In the genomic region with DNA sequence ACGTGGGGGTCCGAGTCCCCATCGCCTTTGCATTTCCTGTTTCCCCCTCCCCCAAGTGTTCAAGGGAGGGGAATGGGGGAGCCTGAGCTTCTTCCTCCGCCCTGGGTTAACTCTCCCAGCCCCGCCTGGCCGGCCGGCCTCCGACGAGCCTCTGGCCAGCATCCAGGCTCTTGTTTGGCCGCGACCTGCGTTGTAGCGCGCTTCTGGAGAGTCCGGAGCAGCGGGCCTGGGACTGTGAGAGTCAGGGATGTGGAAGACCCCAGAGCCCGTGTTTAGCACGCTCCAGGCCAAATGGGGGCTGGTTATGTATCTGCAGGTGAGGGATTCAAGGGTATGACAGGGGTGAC, we compare ENCODE assay signal across 8 mouse cellular contexts. TPM values are rescaled to one million over a fixed set of nuclear protein-coding genes. Genes with fewer than 3 reads are reported as not detected.
DNase-seq lines count a peak whose midpoint lies in the region; ATAC-seq lines count a peak whose summit lies in the region.

No protein-coding gene starts in this region.

- WGBS in heart, embryonic 15.5 days, result under 1% methylated on average over 18 of the region's 18 CpGs

- no peaks in the 10 kb centered on the region for H3K27me3 ChIP-seq in heart, embryonic 15.5 days
- H3K27me3 ChIP-seq in megakaryocyte, embryonic 14.5 days (replicated peaks), result peaks cover 70% of the 10 kb centered on the region

- no peaks in the 10 kb centered on the region for H3K9me3 ChIP-seq in heart, embryonic 15.5 days (replicated peaks)
- peaks cover 11% of the 10 kb centered on the region for H3K9me3 ChIP-seq in megakaryocyte, embryonic 14.5 days

- H3K4me2 ChIP-seq in heart, embryonic 15.5 days, result peak overlapping the region; percentile 99

- intact Hi-C loops in heart, postnatal 25 days (cut with DNase I), result loop anchor here (2.0 kb wide), 3 partner anchors 19 to 37 kb away; no protein-coding TSS in a partner anchor

- H3K9ac ChIP-seq in heart, embryonic 15.5 days, result peak overlapping the region; percentile 66

- peak overlapping the region; percentile 90 for H3K4me3 ChIP-seq in brown adipose tissue, adult 24 weeks (ENCODE audit: insufficient read depth, low read depth, low read length)
- peak overlapping the region; percentile 76 for H3K4me3 ChIP-seq in heart, embryonic 15.5 days
- peak overlapping the region; percentile 94 for H3K4me3 ChIP-seq in megakaryocyte, embryonic 14.5 days (replicated peaks)

- no peaks in the 10 kb centered on the region for H3K36me3 ChIP-seq in heart, embryonic 15.5 days
- H3K36me3 ChIP-seq in megakaryocyte, embryonic 14.5 days (replicated peaks; ENCODE audit: low read length), result no peaks in the 10 kb centered on the region

- H3K27ac ChIP-seq in brown adipose tissue, adult 24 weeks (replicated peaks; ENCODE audit: low read depth, low read length), result 0 out of 2 replicates have a peak overlapping the region, but pooled peaks have one; percentile 6
- H3K27ac ChIP-seq in heart, embryonic 15.5 days, result peak overlapping the region; percentile 65

- peaks cover 2% of the 10 kb centered on the region for H3K4me1 ChIP-seq in brown adipose tissue, adult 24 weeks (ENCODE audit: control insufficient read depth, insufficient read depth, insufficient read length, low read length)
- H3K4me1 ChIP-seq in heart, embryonic 15.5 days (replicated peaks), result peaks cover 31% of the 10 kb centered on the region
- H3K4me1 ChIP-seq in megakaryocyte, embryonic 14.5 days, result peaks cover 22% of the 10 kb centered on the region

- DNase-seq in heart, adult 18-20 months, result peak; percentile 78 to 83
- DNase-seq in heart, postnatal 25 days (ENCODE audit: low spot score), result no peak
- DNase-seq in kidney, postnatal 14 days, result peak; percentile 72
- DNase-seq in thymus, adult 18-20 months, result no peak

- peak; percentile 27; the same call in 1 of the 2 replicates for ATAC-seq in heart, embryonic 15.5 days (replicated peaks; ENCODE audit: insufficient number of reproducible peaks, insufficient read depth, low FRiP score, low read depth)
- no peak for ATAC-seq in inflammation-experienced regulatory T-cells, adult 6 months

RNA-seq across cellular contexts. Expression of gene Adamts7, which starts 0.9 kb away (rescaled TPM):
- total RNA-seq in heart, adult 18-20 months (2021), result 1 to 10 TPM; 7.6 to 8.4 TPM
- total RNA-seq in heart, postnatal 25 days (2021), result 10 to 100 TPM; 17.9 to 20.9 TPM
- polyA plus RNA-seq in brown adipose tissue, adult 24 weeks (2012; ENCODE audit: insufficient read depth, insufficient read length, missing spikeins), result 0.40 and 0.79 TPM in 2 replicates
- 8.9 and 11.3 TPM in 2 replicates for polyA plus RNA-seq in heart, embryonic 15.5 days (2015; fragmentation: Nextera tagmentation; extraction: Ambion mirVana)
- 0.03 TPM in 1 of 2 replicates, not detected in the other for polyA plus RNA-seq in megakaryocyte, embryonic 14.5 days (2012; ENCODE audit: insufficient read depth, low replicate concordance)
- polyA plus RNA-seq in inflammation-experienced regulatory T-cells, adult 6 months (2017; shearing (Covaris generic)), result not detected

RNA-seq across cellular contexts. Expression of gene Morf4l1, which starts 49.1 kb away (rescaled TPM):
- total RNA-seq in heart, adult 18-20 months (2021), result 100 to 1,000 TPM; 259 to 276 TPM
- 100 to 1,000 TPM; 238 to 261 TPM for total RNA-seq in heart, postnatal 25 days (2021)
- polyA plus RNA-seq in brown adipose tissue, adult 24 weeks (2012; ENCODE audit: insufficient read depth, insufficient read length, missing spikeins), result 242 and 410 TPM in 2 replicates
- 298 and 299 TPM in 2 replicates for polyA plus RNA-seq in heart, embryonic 15.5 days (2015; fragmentation: Nextera tagmentation; extraction: Ambion mirVana)
- polyA plus RNA-seq in megakaryocyte, embryonic 14.5 days (2012; ENCODE audit: insufficient read depth, low replicate concordance), result 32.1 and 75.8 TPM in 2 replicates
- polyA plus RNA-seq in inflammation-experienced regulatory T-cells, adult 6 months (2017; shearing (Covaris generic)), result 100 to 1,000 TPM; 287 to 345 (median 307) TPM

Comparison
In these comparisons a context has a peak if more than half of its experiments do, and no peak if none do; other contexts are left out.
1. DNase-seq: peak in heart, adult 18-20 months (2 of 2) and kidney, postnatal 14 days (single experiment); none in heart, postnatal 25 days (single experiment) and thymus, adult 18-20 months (0 of 2).
2. Peak in every context shown above with its lines, with median percentiles within 50 percentile points of each other: H3K4me3 ChIP-seq.